Mouse (Mus musculus) heart, embryonic 15.5 days (tissue): ENCODE data around the gene Olfr643. TPM values are rescaled to one million over a fixed set of nuclear protein-coding genes. Genes with fewer than 3 reads are reported as not detected.

Source experiments
- ATAC-seq: fragments of 200-750 bp; cut with Nextera tagmentation; replicated peaks from 2 replicates; pipeline ENCODE4 v1.8.0; 2017; ENCODE audit warnings: low read depth, moderate TSS enrichment; ENCODE audit not compliant: insufficient number of reproducible peaks, insufficient read depth, low FRiP score
- H3K27ac ChIP-seq: fragments of 300-500 bp; sonication (generic); 2 replicates; pipeline ENCODE4 v1.5.1; 2015; ENCODE audit warnings: mild to moderate bottlenecking, inconsistent platforms
- H3K27me3 ChIP-seq: fragments of 300-500 bp; sonication (generic); 2 replicates; pipeline ENCODE4 v1.6.1; 2015; ENCODE audit warnings: inconsistent platforms
- H3K36me3 ChIP-seq: fragments of 300-500 bp; sonication (generic); 2 replicates; pipeline ENCODE4 v1.6.1; 2015; ENCODE audit warnings: mild to moderate bottlenecking, inconsistent platforms
- H3K4me1 ChIP-seq: fragments of 300-500 bp; sonication (generic); replicated peaks from 2 replicates; pipeline ENCODE4 v1.6.1; 2015; ENCODE audit warnings: inconsistent platforms
- H3K4me2 ChIP-seq: fragments of 300-500 bp; sonication (generic); 2 replicates; pipeline ENCODE4 v1.6.1; 2015; ENCODE audit warnings: inconsistent platforms, mild to moderate bottlenecking, moderate library complexity
- H3K4me3 ChIP-seq: fragments of 300-500 bp; sonication (generic); 2 replicates; pipeline ENCODE4 v1.5.1; 2015; ENCODE audit warnings: mild to moderate bottlenecking, inconsistent platforms
- H3K9ac ChIP-seq: fragments of 300-500 bp; sonication (generic); 2 replicates; pipeline ENCODE4 v1.6.1; 2015; ENCODE audit warnings: mild to moderate bottlenecking, inconsistent platforms
- H3K9me3 ChIP-seq: fragments of 300-500 bp; sonication (generic); replicated peaks from 2 replicates; pipeline ENCODE4 v1.6.1; 2016; ENCODE audit warnings: inconsistent platforms
- WGBS: fragments of 180-500 bp; shearing (Covaris S2); methylation state at CpG from one replicate; pipeline ENCODE4 v1.1.7; 2015; ENCODE audit warnings: mixed read lengths; 5-methylcytosine and 5-hydroxymethylcytosine counted together
- polyA plus RNA-seq: library from polyadenylated mRNA; unstranded; fragments of >200 nt; fragmentation: Nextera tagmentation; extraction: Ambion mirVana; gene quantifications from 2 replicates; pipeline ENCODE4 v1.2.1, GENCODE M21; 2015

Gene Olfr643
- not detected in 2 replicates for polyA plus RNA-seq

DNA sequence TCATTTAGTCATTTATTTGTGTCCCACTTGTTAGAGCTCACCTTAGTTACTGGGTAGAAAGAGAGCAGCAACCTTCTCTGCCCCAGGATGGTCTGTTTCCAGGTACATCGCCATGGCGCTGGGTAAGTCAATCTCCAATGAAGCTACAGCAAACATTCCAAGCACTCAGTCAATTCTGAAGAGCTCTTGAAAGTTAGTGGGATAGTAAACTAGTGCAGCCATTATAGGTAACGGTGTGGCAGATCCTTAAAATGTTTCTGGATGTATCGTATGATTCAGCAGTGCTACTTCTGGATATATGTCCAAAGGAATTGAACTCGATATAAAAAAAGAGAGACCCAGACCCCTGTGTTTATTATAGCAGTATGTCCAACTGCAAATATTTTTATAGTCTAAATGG, at the start of gene Olfr643:
Gene Olfr643 (minus strand): TSS at position 101 of the 400 bp plus-strand sequence.
- no peaks in the 10 kb centered on the region for H3K4me1 ChIP-seq
- no peak within 1 kb of the TSS for H3K9ac ChIP-seq
- H3K27ac ChIP-seq = no peak within 1 kb of the TSS
- H3K4me2 ChIP-seq = no peak within 1 kb of the TSS
- WGBS = 81% methylated on average over 5 of the region's 5 CpGs
- no peak for ATAC-seq
- no peaks in the 10 kb centered on the region for H3K36me3 ChIP-seq
- H3K27me3 ChIP-seq = no peaks in the 10 kb centered on the region
- H3K4me3 ChIP-seq = no peak within 1 kb of the TSS
- no peaks in the 10 kb centered on the region for H3K9me3 ChIP-seq

DNA sequence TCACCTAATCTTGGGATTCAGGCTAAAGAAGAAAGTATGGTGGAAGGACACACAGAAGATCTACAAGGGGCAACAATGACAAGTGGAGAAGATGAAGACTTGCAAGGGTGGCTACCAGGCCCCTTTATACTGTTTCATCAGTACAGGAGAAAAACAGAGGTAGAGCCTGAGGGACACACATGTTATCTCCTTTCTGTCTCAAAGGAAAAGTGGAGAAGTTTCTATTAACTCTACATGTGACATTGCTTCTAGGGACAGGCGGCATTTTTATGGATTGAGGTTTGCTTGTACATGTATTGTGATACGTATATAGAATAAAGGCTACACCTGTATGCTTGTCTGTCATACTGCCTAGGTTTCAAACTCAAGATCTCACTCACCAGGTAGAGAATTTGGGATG, 46.1 kb upstream of the Olfr643 start, which contains the start of gene Olfr648:
Gene Olfr648 (minus strand): TSS at position 101 of the 400 bp plus-strand sequence.
- H3K9me3 ChIP-seq = no peaks in the 10 kb centered on the region
- ATAC-seq = no peak
- no peaks in the 10 kb centered on the region for H3K27me3 ChIP-seq
- H3K4me2 ChIP-seq = no peak within 1 kb of the TSS
- H3K4me3 ChIP-seq = no peak within 1 kb of the TSS
- WGBS = 83% methylated on average over 2 of the region's 2 CpGs
- H3K4me1 ChIP-seq = no peaks in the 10 kb centered on the region
- no peak within 1 kb of the TSS for H3K27ac ChIP-seq
- no peak within 1 kb of the TSS for H3K9ac ChIP-seq
- H3K36me3 ChIP-seq = no peaks in the 10 kb centered on the region

DNA sequence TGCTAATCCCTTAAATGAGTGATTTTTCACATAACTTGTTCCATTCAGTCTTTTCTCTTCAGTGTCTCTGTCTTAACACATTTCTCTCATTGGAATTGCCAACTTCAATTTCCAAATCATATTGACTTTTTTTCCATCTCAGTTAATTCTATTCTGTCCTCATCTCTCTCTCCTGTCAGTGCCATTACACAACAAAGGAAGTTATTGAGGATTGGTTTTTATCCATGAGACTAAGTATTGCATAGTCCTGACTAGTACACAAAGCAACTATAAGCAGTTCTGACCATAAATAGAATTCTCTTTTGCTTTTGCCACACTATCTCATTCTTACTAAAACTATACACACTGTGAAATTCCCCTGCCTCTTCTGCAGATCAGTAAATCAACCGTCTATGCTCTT, 41.9 kb upstream of the Olfr643 start:
- 68% methylated on average over 1 of the region's 1 CpGs for WGBS
- H3K4me3 ChIP-seq = no peak overlapping the region
- H3K27ac ChIP-seq = no peak overlapping the region
- no peaks in the 10 kb centered on the region for H3K4me1 ChIP-seq
- no peaks in the 10 kb centered on the region for H3K36me3 ChIP-seq
- H3K27me3 ChIP-seq = no peaks in the 10 kb centered on the region
- no peaks in the 10 kb centered on the region for H3K9me3 ChIP-seq
- no peak overlapping the region for H3K9ac ChIP-seq
- no peak for ATAC-seq
- H3K4me2 ChIP-seq = no peak overlapping the region

- Histone ChIP-seq H3K27me3 (no peaks in the 10 kb centered on the region), H3K9me3 (no peaks in the 10 kb centered on the region), H3K4me3 (no peak overlapping the region), H3K27ac (no peak overlapping the region), H3K9ac (no peak overlapping the region), H3K36me3 (no peaks in the 10 kb centered on the region), H3K4me1 (no peaks in the 10 kb centered on the region), H3K4me2 (no peak overlapping the region)
- 63% methylated on average over 5 of the region's 5 CpGs for WGBS
- no peak for ATAC-seq
Observed at GRCm38 (mm10) chr7:104178422-104179054, 41.3 kb upstream of the Olfr643 start.

- H3K4me2 ChIP-seq = no peak overlapping the region
- ATAC-seq = no peak
- no peak overlapping the region for H3K9ac ChIP-seq
- no peak overlapping the region for H3K4me3 ChIP-seq
- H3K4me1 ChIP-seq = no peaks in the 10 kb centered on the region
- H3K36me3 ChIP-seq = no peaks in the 10 kb centered on the region
- 62% methylated on average over 1 of the region's 1 CpGs for WGBS
- no peaks in the 10 kb centered on the region for H3K9me3 ChIP-seq
- no peaks in the 10 kb centered on the region for H3K27me3 ChIP-seq
- H3K27ac ChIP-seq = no peak overlapping the region
Observed at GRCm38 (mm10) chr7:104175085-104175484, 37.9 kb upstream of the Olfr643 start.

- H3K27me3 ChIP-seq = no peaks in the 10 kb centered on the region
- no peaks in the 10 kb centered on the region; the same call in 1 of the 2 replicates for H3K4me1 ChIP-seq
- no peak overlapping the region for H3K4me2 ChIP-seq
- WGBS = 59% methylated on average over 6 of the region's 6 CpGs
- no peak overlapping the region for H3K9ac ChIP-seq
- no peaks in the 10 kb centered on the region for H3K36me3 ChIP-seq
- H3K9me3 ChIP-seq = no peaks in the 10 kb centered on the region
- H3K4me3 ChIP-seq = no peak overlapping the region
- ATAC-seq = no peak
- H3K27ac ChIP-seq = no peak overlapping the region
Observed at GRCm38 (mm10) chr7:104169634-104170204, 32.5 kb upstream of the Olfr643 start.

DNA sequence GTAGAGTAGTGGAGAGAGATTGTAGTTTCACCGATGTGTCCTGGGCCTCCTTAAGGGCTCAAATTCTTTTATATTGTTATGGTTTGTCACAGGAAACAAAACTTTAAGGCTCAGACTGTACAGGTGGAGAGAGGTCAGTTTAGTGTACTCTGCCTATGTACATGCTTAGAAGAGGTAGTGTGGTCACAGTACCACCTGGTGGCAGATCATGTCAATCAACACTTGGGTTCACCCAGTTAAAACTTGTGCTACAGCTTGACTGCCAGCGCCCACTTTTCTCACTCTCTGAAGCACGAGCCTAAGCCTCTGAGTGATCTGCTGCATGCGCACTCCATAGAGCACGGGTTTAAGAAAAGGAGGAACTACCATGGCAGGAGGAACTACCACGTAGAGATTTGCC, 29.9 kb upstream of the Olfr643 start:
- Histone ChIP-seq H3K4me2 (no peak overlapping the region), H3K4me1 (no peaks in the 10 kb centered on the region; the same call in 1 of the 2 replicates), H3K4me3 (no peak overlapping the region), H3K27me3 (no peaks in the 10 kb centered on the region), H3K36me3 (no peaks in the 10 kb centered on the region), H3K9ac (no peak overlapping the region), H3K9me3 (no peaks in the 10 kb centered on the region), H3K27ac (no peak overlapping the region)
- ATAC-seq = no peak
- WGBS = 70% methylated on average over 6 of the region's 6 CpGs

GRCm38 (mm10) chr7:104150456-104150855, 13.3 kb upstream of the Olfr643 start, which contains the start of gene Ubqlnl:
TSS of gene Ubqlnl (minus strand) at chr7:104150556.
- H3K27ac ChIP-seq = no peak within 1 kb of the TSS
- no peaks in the 10 kb centered on the region for H3K27me3 ChIP-seq
- no peaks in the 10 kb centered on the region for H3K9me3 ChIP-seq
- no peak within 1 kb of the TSS for H3K9ac ChIP-seq
- 85% methylated on average over 2 of the region's 2 CpGs for WGBS
- no peak within 1 kb of the TSS for H3K4me2 ChIP-seq
- no peak within 1 kb of the TSS for H3K4me3 ChIP-seq
- ATAC-seq = no peak
- no peaks in the 10 kb centered on the region for H3K4me1 ChIP-seq
- H3K36me3 ChIP-seq = no peaks in the 10 kb centered on the region

DNA sequence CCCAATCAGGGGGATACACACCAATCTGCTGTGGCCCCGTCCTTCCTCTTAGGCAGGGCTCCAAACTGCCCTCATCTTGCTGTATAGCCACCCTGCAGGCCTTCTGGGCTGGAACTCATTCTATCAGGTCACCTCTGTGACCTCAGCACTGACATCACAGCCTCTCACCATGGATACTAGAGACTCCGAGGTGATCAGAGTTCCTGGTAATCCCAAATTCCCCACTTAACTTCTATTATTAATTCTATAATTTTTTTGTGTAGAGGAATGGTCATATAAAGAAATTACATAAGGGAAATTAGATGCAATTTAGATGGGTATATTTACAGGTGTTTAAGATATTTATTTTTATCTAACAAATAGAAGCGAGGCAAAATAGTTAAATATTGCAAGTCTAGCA, 6.0 kb upstream of the Olfr643 start, which contains the start of gene Ubqln3:
Gene Ubqln3 (minus strand): TSS at position 101 of the 400 bp plus-strand sequence.
- no peak for ATAC-seq
- Histone ChIP-seq H3K4me1 (no peaks in the 10 kb centered on the region), H3K9me3 (no peaks in the 10 kb centered on the region), H3K9ac (no peak within 1 kb of the TSS), H3K4me3 (no peak within 1 kb of the TSS), H3K36me3 (no peaks in the 10 kb centered on the region), H3K4me2 (no peak within 1 kb of the TSS), H3K27me3 (no peaks in the 10 kb centered on the region), H3K27ac (no peak within 1 kb of the TSS)
- WGBS = 69% methylated on average over 3 of the region's 3 CpGs

GRCm38 (mm10) chr7:104129726-104130125, 7.5 kb downstream of the Olfr643 start, which contains the start of gene Ubqln5:
TSS of gene Ubqln5 (minus strand) at chr7:104129826.
- Histone ChIP-seq H3K9ac (no peak within 1 kb of the TSS), H3K9me3 (no peaks in the 10 kb centered on the region), H3K4me2 (no peak within 1 kb of the TSS), H3K36me3 (no peaks in the 10 kb centered on the region), H3K4me3 (no peak within 1 kb of the TSS), H3K27ac (no peak within 1 kb of the TSS), H3K27me3 (no peaks in the 10 kb centered on the region), H3K4me1 (no peaks in the 10 kb centered on the region)
- 82% methylated on average over 5 of the region's 5 CpGs for WGBS
- ATAC-seq = no peak

DNA sequence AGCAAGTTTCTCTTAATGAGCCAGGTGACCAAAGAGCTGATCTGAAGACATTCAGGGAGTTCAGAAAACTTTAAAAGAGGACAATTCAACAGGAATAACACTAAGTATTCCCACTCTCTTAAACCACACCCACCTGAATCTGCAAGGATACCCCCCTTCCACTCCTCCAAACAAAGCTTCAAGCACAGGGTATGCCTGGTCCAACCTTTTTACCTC, 32.5 kb downstream of the Olfr643 start, which contains the start of gene Olfr646:
Gene Olfr646 (plus strand): TSS at position 117 of the 216 bp plus-strand sequence.
- Histone ChIP-seq H3K27ac (no peak within 1 kb of the TSS), H3K27me3 (no peaks in the 10 kb centered on the region), H3K4me2 (no peak within 1 kb of the TSS), H3K4me3 (no peak within 1 kb of the TSS), H3K4me1 (no peaks in the 10 kb centered on the region), H3K36me3 (no peaks in the 10 kb centered on the region), H3K9me3 (no peaks in the 10 kb centered on the region), H3K9ac (no peak within 1 kb of the TSS)
- no peak for ATAC-seq
